Mouse (Mus musculus) C2C12 (cell line): ENCODE measurements around the gene Sox8.

Experiments
- CEBPB ChIP-seq: IDR thresholded peaks from one replicate; pipeline ENCODE4 v1.6.1; 2011; ENCODE audit warnings: low read depth, mild to moderate bottlenecking, control low read depth, moderate library complexity
- CTCF ChIP-seq: IDR thresholded peaks from one replicate; pipeline ENCODE4 v1.5.1; 2011; ENCODE audit not compliant: control insufficient read depth, insufficient read depth, insufficient read length
- MAX ChIP-seq: IDR thresholded peaks from one replicate; pipeline ENCODE4 v1.6.1; 2011; ENCODE audit warnings: mild to moderate bottlenecking, control low read depth
- MYOD1 ChIP-seq: IDR thresholded peaks from one replicate; pipeline ENCODE4 v1.6.1; 2011; ENCODE audit warnings: low read depth; ENCODE audit not compliant: control insufficient read depth, insufficient read length
- MYOG ChIP-seq: IDR thresholded peaks from one replicate; pipeline ENCODE4 v1.6.1; 2011; ENCODE audit not compliant: control insufficient read depth, insufficient read length; ENCODE audit errors: extremely low read depth
- USF1 ChIP-seq: IDR thresholded peaks from one replicate; pipeline ENCODE4 v1.6.1; 2011; ENCODE audit warnings: low read depth, mild to moderate bottlenecking, control low read depth, moderate library complexity

DNA sequence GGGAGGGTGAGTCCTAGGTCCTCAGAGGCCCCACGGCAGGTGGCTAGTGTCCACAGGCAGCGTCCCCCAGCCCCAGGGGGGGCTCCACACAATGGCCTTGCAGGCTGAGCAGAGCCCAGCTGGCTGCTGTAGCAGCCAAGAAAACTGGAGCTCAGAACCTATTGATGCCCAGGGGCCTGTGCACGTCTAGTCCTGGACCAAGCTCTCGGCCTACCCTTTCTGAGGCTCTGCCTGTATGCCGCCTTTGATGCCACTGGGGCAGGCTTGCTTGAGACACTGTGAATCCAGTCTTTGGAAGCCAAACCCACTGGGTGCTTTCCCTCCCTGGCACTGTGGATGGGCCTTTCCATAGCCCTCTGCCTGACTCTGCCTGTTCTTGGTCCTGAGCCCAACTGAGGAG is 51.0 kb downstream of the Sox8 start:
- TF ChIP-seq CTCF (no peak), CEBPB (no peak), USF1 (no peak), MYOG (no peak), MAX (no peak), MYOD1 (no peak)
